Mouse (Mus musculus) layer of hippocampus, adult 9-10 months (tissue): ENCODE results near the gene Rab11fip5.

Experiments used
- DNase-seq: peaks from one replicate; pipeline ENCODE4 v3.0.0; 2022; ENCODE audit warnings: low spot score

The Rab11fip5 gene

DNA sequence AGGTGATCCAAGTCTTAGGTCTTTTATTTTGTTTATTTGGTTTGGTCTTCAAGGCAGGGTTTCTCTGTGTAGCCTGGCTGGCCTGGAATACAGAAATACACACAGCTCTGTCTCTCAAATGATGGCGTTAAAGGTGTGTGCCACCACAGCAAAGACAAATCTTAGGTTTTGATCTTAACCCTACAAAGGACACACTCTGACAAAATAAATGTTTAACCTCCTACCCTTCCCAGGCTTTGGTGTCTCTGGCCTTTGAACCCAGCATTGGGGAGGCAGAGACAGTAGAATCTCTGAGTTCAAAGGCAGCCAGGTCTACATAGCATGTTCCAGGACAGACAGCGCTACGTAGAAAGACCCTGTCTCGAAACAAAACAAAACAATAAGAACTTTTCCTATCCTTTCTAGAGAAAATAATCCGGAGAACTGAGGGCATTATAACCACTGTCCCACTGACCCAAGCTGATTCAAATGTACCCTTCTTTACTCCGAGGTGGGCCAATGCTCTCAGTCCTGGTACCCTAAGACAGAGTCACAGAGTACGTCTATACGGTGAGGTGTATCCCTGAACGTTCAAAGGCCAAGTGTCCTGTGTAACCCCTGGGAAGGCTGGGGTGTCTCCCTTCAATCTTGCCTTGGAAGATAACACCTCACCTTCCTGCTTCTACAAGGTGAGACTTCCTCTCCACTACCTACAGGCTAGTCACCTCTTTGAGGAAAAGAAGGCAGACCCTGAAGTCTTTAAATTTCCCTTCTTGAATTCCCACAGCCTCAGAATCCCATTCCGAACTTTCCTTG is 1.2 kb downstream of the Rab11fip5 start:
- DNase-seq = no peak

DNA sequence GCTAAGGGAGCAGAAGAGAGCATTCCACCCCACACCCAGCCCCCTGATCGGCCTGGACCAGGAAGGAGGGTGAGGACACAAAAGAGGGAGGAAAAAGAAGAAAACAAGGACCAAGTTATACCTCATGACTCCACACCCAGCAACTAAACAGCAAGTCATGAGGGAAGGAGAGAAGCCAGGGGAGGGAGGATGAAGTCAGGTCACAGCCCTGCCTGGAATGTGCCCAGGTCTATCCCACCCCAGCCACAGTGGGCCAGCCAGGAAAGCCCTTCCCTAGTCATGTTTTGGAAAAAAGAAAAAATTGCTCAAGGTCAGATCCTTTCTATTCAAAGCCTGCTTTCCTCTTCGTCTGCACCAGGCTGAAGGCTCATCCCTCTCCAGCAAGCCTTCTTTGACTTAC is 1.9 kb downstream of the Rab11fip5 start:
- no peak for DNase-seq

DNA sequence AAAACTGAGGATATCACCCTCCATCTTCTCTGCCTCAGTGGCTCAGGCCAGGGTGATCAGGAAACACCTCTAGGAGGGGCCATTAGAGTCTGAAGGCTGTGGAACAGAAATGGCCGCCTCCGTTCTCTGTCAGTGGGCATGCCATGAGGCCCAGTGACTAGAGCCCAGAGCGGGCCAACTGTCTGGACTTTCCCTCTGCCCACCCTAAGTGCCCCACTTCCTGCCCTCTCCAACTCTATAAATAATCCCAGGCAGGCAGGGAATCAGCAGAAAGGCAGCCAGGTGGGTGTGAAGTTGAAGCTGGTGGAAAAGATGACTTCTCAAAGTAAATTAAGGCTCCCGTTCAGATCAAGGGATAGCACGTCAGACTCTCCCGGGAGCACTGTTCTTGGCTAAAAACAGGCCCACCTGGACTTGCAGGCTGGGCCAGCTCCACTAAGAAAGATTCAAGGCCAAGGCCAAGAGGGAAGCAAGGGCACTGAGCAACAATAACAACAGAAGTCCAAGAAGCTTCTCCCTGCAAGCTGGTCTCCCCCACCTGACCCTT is 2.5 kb downstream of the Rab11fip5 start:
- DNase-seq = no peak

DNA sequence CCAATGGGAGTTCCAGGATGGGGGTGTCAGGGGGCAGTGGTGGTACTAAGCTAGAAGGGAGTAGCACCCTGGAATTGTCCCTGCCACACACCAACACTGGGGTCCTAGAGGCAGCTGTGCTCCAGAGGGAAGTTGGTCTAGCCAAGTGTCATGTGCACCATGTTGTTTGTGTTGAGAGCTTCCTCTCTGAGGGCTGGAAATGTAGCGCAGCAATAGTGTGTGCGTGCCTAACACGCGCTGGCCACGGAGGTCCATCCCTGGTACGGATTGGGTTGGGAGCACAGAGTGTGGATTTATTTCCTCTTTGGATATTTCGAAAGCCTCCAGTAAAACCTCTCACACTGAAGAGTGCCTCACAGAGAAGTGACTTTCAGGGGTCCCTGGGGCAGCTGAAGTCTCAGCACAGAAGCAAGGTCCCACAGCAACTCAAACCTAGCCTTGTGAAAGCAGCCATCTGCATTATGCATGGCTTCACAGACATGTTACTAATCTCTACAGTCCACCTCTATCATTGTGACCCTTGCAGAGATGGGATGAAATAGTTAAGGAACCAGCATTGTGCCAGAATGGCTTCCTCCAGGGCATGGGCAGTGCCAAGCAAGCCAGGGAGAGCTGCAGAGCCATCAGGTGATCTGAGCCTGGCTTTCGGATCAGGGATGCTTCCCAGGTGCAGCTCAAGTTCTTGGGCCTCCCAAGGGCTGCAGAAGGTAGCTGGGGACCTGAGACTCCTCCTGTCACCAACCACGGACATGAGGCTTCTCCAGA is 3.6 kb downstream of the Rab11fip5 start:
- no peak for DNase-seq

DNA sequence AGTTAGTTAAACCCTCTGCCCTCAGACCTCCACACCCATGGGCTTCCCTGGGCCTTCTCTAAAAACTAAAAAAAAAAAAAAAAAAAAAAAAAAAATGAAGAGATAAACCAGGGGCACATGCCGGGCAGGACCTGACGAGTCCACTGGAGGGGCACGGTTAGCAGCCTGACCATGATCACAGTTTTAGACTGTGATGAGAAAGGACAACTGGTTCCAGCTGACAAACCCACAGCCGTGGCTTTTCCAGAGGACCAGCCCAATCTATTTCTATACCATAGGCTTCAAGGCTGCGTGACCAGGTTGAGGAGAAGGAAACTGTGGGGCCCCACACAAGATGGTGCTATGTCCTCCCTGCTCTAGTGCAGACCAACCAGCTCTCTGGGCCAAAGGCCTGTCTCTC is 4.4 kb downstream of the Rab11fip5 start:
- no peak for DNase-seq

DNA sequence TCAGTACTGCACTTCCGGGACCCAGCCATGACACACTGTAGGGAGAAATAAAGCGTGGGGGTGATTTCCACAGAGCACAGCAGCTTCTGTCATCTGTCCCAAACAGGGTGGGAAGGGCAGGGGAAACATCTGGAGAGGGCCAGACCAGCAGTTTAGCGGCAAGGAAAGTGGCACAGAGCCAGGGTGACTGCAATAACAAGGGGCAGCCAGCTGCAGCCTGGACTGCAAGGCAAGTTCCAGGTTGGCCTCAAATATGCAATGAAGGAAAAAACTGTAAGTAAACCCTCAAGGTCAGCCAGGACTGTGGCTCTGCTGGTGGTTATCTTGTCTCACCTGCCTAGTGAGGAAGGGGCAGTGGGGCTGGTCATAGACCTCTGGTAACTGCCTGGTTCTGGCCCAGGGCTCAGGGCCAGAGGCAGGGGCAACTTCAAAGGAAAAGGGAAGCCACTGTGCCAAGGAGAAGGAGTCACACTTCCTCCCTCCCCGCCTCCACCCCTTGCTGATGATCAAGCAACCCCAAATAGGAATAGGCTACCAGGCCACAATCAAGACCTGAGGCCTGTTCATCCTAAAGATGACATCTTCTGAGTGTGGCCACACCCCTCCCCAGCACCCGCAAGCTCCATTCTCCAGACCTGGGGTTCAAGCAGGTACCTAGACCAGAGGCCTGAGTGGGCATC is 5.1 kb downstream of the Rab11fip5 start:
- DNase-seq = peak; percentile 38

DNA sequence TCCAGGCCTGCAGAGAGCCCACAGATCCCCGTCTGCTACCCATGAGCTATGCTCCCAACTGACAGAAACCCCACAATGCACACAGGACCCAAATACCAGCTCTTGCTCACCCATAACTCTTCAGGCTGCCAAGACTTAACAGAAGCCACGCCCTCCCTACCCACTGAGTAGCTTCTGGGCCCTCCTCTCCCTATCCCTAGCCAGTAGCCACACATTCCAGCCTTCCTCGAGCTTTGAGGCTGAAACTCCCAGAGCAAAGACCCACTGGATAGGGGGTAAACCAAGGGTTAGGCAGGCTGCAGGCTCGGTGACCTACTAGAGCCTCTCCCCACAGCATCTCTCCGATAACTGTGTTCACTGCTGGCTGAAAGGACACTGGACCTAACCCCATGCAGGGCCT is 5.7 kb downstream of the Rab11fip5 start:
- DNase-seq = no peak

DNA sequence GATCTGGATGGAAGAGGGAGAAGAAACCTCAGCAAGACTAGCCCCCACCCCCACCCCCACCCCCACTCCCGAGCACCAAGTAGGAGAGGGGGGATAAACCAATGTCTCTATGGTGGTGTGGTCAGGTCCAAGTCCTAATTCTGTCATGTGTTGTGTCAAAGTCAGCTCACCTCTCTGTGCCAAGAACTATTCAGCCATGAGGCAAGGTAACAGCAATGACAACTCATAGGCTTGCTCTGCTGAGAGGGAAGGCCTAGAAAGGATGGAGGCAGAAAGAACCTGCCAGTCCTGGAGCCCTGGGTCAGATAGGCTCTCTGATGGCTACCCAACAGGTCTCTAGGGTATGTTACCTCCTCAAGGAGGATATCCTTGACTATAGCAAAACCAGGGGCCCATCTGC is 6.3 kb downstream of the Rab11fip5 start:
- no peak for DNase-seq

DNA sequence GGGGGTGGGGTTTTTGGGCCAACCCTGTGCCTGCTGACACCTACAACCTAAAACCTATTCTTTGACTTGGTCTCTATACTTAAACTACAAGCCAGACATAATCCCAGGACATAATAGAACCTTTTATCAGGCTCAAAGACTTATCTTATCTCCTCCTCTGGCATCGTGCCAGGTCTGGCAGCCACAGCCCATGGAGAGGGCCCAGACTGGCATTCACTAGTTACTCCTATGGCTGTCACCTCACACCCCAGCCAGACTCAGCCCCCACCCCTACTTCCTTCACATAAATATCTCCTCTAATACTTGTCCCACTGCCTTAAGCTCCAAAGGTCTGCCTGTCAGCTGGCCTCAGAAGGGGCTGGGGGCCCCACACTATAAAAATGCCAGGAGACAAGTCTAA is 8.0 kb downstream of the Rab11fip5 start:
- DNase-seq = no peak

DNA sequence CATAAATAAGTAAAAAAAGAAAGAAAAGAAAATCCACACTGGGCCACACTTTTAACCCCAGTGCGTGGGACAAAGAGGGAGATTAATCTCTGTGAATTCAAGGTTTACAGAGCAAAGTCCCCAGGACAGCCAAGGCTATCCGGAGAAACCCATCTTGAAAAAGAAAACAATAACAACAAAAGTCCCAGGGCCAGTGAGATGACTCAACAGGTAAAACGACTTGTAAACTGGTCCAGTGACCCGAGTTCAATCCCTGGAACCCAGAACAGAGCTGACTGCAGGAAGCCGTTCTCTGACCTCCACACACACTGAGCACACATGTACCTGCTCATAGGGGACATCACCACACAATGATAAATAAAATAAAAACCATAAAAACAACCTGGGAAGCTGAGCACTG is 10.0 kb downstream of the Rab11fip5 start:
- no peak for DNase-seq

DNA sequence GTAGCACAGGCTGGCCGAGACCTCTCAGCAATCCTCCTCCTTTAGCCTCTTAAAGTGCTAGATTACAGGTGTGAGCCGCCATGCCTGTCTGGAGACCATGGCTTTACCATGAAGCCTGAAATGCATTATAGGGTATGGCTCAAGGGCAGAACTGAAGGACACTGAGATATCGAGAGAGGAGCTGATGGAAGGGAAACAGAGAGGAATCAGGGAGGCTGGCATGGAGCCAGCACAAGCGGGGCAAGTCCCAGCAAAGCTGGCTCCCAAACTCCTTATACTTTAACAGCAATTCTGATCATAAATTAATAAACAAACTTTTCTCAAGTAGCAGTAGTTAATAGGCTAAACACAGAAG is 10.6 kb downstream of the Rab11fip5 start:
- DNase-seq = no peak

DNA sequence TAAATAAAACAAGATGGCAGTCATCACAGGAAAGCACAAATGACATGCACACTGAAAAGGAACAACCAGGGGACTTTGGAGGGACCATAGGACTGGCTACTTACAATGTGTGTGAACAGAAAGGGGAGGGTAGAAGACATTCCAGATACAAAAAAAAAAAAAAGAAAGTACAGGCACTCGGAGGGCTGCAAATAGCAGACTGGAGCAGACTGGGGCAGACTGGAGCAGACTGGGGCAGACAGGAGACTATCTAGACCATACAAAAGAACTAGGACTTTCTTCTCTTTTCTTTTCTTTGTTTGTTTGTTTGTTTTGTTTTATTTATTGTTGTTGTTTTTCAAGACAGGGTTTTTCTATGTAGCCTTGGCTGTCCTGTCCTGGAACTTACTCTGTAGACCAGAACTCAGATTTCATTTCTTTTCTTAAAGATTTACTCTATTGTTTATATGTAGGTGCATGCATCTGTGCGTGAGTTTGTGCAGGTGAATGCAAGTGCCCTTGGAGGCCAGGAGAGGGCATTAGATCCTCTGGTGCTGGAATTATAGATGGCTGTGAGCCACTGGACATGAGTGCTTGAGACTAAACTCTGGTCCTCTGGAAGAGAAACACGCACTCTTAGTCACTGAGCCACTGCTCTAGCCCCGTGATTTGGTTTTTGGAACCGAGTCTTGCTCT is 11.1 kb downstream of the Rab11fip5 start:
- no peak for DNase-seq

DNA sequence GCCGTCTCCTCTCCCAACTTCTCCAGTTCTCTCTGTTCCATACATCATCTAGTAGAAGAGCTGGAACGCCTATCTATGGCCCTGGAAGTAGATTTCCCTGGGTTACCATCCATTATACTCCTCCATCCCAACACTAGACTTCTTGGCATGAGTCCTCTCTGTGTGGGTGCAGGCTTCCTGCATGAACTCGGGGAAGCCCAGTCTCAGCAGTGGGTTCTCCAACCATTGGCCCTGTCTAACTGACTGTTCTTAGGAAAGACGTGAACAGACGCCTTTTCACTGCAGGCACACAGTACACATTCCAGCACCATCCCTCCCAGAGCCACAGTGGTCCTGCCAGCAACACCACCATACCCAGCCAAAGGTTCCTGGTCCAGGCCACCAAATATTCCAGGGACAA is 11.8 kb downstream of the Rab11fip5 start:
- no peak for DNase-seq

DNA sequence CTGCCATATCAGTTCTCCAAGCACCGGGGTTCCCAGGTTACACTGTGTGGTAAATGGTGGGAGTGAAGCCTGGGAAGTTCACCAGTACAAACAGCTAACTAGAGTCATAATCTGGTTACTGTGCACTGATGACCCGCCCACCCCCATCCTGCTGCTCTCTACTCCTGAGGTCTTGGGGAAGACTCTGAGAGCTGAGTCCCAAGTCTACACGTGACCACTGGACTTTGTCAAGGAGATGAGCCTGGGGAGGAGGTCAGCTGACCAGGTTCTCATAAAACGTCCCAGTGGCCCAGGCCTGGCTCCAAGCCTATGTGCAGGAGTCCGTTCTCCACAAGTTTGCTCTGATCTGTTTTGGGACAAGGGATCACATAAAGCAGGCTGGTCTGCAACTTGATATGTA is 14.1 kb downstream of the Rab11fip5 start:
- DNase-seq = no peak

DNA sequence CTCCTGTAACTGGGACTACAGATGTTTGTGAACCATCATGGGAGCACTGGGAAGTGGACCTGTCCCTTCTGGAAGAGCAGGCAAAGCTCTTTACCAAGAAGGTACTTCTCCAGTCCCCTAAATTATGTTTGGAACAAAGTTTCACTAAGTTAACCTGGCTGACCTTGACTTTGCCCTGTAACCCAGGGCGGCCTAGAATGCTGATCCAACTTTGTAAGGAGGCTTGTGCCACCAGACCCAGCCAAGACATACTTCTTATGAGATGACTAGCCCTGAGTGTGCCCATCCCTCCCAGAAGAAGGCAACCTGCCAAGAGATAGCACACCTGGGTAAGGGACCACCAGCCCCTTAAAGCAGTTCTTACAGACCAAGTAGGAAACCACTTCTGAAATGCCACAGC is 15.6 kb downstream of the Rab11fip5 start:
- DNase-seq = no peak

DNA sequence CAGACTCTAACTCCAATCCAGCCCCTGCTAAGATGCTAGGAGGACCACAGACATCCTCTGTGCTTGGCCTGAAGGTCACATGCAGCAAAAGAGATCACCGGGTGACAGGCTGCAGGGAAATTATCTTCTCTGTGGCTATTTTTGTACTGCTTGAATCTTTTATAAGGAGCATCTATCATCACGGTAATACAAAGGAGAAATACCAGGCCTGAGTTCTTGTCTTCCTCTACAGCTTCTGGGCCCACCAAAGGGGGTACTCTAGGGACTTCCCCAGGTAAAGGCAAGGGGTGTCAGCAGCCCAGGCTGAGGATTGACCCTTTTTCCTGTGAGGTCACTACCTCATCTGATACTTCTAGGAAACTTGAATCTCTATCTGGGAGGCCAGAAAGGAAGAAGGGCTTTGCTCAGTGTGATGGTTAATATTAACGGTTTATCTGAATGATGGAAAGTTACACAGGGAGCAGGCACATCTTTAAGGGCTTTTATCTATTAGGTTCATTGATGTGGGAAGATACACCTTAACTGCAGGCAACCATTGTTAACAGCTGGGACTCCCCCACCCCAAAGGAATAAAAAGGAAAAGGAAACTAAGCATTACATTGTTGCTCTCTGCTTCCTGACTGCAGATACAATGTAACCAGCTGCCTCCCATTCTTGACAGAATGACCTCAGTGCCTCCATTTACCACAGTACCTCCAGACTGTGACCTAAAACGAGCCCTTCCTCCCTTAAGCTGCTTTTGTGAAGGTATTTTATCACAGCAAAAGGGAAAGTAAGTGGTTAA is 17.6 kb downstream of the Rab11fip5 start:
- DNase-seq = no peak

DNA sequence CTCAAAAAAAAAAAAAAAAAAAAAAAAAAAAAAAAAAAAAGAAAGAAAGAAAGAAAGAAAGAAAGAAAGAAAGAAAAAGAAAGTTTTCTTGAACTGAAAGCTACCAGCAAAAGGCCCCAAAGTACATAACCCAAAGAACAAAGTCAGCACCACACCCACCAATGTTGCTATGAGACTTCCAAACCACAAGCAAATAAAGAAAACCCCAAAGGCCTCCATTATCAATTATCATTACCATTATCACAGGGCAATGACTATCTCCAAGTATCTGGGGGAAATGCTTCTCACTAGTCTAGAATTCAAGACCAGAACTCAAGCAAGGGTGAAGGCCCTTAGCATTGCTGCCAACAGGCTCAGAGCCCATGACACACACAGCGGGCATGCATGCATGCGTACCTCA is 18.7 kb downstream of the Rab11fip5 start:
- no peak for DNase-seq

DNA sequence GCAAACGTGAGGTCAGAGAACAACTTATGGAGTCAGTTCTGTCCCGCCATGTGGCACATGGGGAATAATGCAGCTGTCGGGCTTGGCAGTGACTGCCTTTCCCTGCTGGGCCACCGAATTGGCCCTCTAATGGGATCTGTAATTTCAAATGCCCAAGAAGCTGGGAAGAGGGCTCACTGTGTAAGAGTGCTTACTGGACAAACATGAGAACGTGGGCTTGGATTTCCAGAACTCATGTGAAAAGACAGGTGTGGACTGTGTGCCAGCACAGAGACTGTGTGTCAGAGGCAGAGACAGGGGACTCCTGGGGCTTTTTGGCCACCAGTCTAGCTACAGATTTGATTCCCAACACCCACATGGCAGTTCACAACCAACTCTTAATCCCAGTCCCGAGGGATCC is 19.7 kb downstream of the Rab11fip5 start:
- DNase-seq = no peak

DNA sequence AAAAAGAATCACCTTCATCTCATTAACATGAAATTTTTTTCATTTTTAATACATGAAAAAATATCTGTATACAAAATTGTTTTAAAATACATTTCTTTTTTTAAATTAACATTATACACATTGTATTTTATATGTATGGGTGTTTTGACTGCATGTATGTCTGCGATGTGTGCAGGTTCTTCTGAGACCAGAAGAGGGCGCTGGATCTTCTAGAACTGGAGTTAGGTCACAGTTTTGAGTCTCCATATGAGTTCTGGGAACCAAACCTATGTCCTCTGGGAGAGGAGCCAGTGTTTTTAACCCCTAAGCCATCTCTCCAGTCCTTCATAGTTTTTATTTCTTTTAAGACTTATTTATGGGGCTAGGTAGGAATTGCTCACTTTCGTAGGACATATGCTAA is 20.7 kb downstream of the Rab11fip5 start:
- DNase-seq = no peak

DNA sequence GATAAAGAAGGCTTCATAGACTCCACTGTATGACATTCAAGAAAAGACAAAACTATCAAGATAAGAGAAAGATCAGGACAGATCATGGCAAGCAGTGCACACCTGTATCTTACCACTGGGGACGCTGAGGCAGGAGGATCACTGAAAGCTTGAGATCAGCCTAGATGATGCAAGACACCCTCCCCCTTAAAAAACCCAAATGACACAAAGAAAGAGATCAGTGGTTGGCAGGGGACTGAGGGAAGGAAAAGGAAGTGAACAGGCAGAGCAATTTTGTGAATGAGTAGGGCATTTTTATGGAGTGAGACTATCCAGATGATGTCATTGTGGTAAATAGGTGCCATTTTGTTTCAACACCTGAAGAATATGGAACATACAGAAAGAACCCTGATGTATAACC is 24.3 kb downstream of the Rab11fip5 start:
- no peak for DNase-seq

DNA sequence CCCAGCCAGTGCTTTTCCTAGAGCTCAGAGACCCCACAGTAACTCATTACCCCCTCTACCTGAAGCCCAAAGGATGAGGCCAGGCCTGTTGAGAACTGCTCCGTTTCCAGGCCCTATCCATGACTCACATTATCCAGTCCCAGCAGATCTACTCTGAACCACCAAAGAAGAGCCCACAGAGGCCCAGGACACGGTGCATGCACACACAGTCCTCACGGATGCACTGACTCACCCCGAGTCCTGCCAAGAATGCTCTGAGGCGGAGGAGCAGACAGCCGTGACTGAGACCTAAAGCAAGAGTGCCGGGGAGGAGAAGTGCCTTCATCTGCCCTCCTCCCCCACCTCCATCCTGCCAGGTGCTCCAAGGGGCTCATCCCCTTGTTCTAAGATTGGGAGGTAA is 25.2 kb downstream of the Rab11fip5 start:
- no peak for DNase-seq

DNA sequence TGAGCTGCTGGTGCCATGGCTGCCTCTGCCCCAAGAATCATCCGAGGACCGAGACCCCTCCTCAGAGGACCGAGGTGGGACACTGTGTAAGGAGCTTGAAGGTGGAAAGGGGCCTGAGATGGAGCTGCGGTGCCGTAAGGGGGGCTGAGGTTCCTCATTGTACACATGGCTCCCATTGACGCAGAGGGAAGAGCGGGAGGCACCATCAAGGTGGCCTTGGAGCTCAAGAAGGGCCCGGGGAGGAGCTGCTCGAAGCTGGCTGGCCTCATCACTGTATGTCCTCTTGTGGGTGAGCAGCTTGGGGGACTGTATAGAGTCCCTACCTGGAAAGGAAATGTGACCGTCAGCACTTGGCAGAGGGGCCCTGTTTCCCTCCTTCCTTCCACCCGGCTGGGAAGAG is 26.3 kb downstream of the Rab11fip5 start:
- DNase-seq = no peak
